Mouse (Mus musculus) myocyte (in vitro differentiated cells): ENCODE measurements around the gene Tmem128. TPM values are rescaled to one million over a fixed set of nuclear protein-coding genes. Genes with fewer than 3 reads are reported as not detected.

ENCODE experiments used
- H3K27me3 ChIP-seq: one replicate; pipeline ENCODE4 v1.6.1; 2011; ENCODE audit not compliant: control insufficient read depth, insufficient read depth, insufficient read length
- H3K36me3 ChIP-seq: one replicate; pipeline ENCODE4 v1.6.1; 2011; ENCODE audit not compliant: control insufficient read depth, insufficient read depth
- H3K4me2 ChIP-seq: one replicate; pipeline ENCODE4 v1.6.1; 2011; ENCODE audit warnings: low read depth, control low read depth
- H3K4me3 ChIP-seq: one replicate; pipeline ENCODE4 v1.5.1; 2011; ENCODE audit warnings: mild to moderate bottlenecking, control low read depth, moderate library complexity
- H3K79me2 ChIP-seq: one replicate; pipeline ENCODE4 v1.6.1; 2011; ENCODE audit not compliant: control insufficient read depth, insufficient read depth
- H3ac ChIP-seq: one replicate; pipeline ENCODE4 v1.6.1; 2011; ENCODE audit not compliant: control insufficient read depth, insufficient read length
- CEBPB ChIP-seq: IDR thresholded peaks from 2 replicates; pipeline ENCODE4 v1.6.1; 2011; ENCODE audit warnings: mild to moderate bottlenecking, moderate library complexity; ENCODE audit not compliant: poor library complexity, insufficient read depth, severe bottlenecking
- E2F4 ChIP-seq: IDR thresholded peaks from one replicate; pipeline ENCODE4 v1.6.1; 2011; ENCODE audit warnings: mild to moderate bottlenecking, control low read depth, moderate library complexity; ENCODE audit not compliant: insufficient read depth
- MAX ChIP-seq: IDR thresholded peaks from one replicate; pipeline ENCODE4 v1.6.1; 2011; ENCODE audit warnings: low read depth, mild to moderate bottlenecking, control low read depth
- MYOD1 ChIP-seq, 3 experiments: IDR thresholded peaks; one replicate each; pipeline ENCODE4 v1.6.1; 2011; ENCODE audit warnings: control low read depth in 2 of 3, low read depth in 2 of 3, mild to moderate bottlenecking in 2 of 3, moderate library complexity in 1 of 3; ENCODE audit not compliant: insufficient read length in 2 of 3, control insufficient read depth in 1 of 3
- MYOG ChIP-seq, 3 experiments: IDR thresholded peaks; one replicate each; pipeline ENCODE4 v1.6.1; 2011; ENCODE audit warnings: control low read depth in 2 of 3, low read depth in 2 of 3, mild to moderate bottlenecking in 2 of 3; ENCODE audit not compliant: insufficient read length in 2 of 3, control insufficient read depth in 1 of 3, insufficient read depth in 1 of 3
- POLR2A ChIP-seq: IDR thresholded peaks from one replicate; pipeline ENCODE4 v1.6.1; 2011; ENCODE audit warnings: low read depth, mild to moderate bottlenecking, control low read depth, moderate library complexity; ENCODE audit not compliant: insufficient read length
- POLR2AphosphoS2 ChIP-seq: IDR thresholded peaks from one replicate; pipeline ENCODE4 v1.6.1; 2011; ENCODE audit warnings: low read depth, control low read depth; ENCODE audit not compliant: insufficient read length
- REST ChIP-seq: IDR thresholded peaks from one replicate; pipeline ENCODE4 v1.6.1; 2011; ENCODE audit warnings: mild to moderate bottlenecking, control low read depth, moderate library complexity; ENCODE audit not compliant: insufficient read depth, insufficient read length
- SRF ChIP-seq: IDR thresholded peaks from one replicate; pipeline ENCODE4 v1.6.1; 2011; ENCODE audit warnings: low read depth; ENCODE audit not compliant: control insufficient read depth, insufficient read length
- TCF12 ChIP-seq: IDR thresholded peaks from one replicate; pipeline ENCODE4 v1.6.1; 2011; ENCODE audit warnings: mild to moderate bottlenecking, control low read depth; ENCODE audit not compliant: poor library complexity, insufficient read depth, severe bottlenecking
- TCF3 ChIP-seq: IDR thresholded peaks from one replicate; pipeline ENCODE4 v1.6.1; 2011; ENCODE audit warnings: low read depth, control low read depth; ENCODE audit not compliant: insufficient read length
- USF1 ChIP-seq: IDR thresholded peaks from one replicate; pipeline ENCODE4 v1.6.1; 2011; ENCODE audit warnings: low read depth, mild to moderate bottlenecking, control low read depth, moderate library complexity
- polyA plus RNA-seq: library from polyadenylated mRNA; unstranded; fragments of >200 nt; fragmentation: generic; extraction: Trizol; gene quantifications from one replicate; pipeline ENCODE4 v1.2.1, GENCODE M21; 2012; ENCODE audit warnings: missing spikeins

The Tmem128 gene
- polyA plus RNA-seq, 1 experiment: 24.0 TPM

GRCm38 (mm10) chr5:38277098-38277866 is 17.3 kb downstream of the Tmem128 start:
- TF ChIP-seq MYOD1 (IDR thresholded peaks at IDR 0.05; ENCODE audit: control insufficient read depth in 1 of 3, insufficient read length in 2 of 3, low read depth in 2 of 3) (peak in 1 of 3 experiments; percentile 23), SRF (no peak), TCF12 (no peak)
- no peak overlapping the region for H3K4me3 ChIP-seq
- no peaks in the 10 kb centered on the region for H3K79me2 ChIP-seq
- H3K36me3 ChIP-seq: no peaks in the 10 kb centered on the region
- no peak overlapping the region for H3ac ChIP-seq
- peaks cover 7% of the 10 kb centered on the region for H3K27me3 ChIP-seq
- no peak overlapping the region for H3K4me2 ChIP-seq

GRCm38 (mm10) chr5:38277936-38278600 is 18.1 kb downstream of the Tmem128 start:
- no peak for TF ChIP-seq REST
- TF ChIP-seq POLR2A: no peak
- TF ChIP-seq MYOG (IDR thresholded peaks at IDR 0.05; ENCODE audit: control insufficient read depth in 1 of 3, insufficient read depth in 1 of 3, insufficient read length in 2 of 3, low read depth in 2 of 3): no peak
- H3K36me3 ChIP-seq: no peaks in the 10 kb centered on the region
- no peaks in the 10 kb centered on the region for H3K79me2 ChIP-seq
- H3ac ChIP-seq: no peak overlapping the region
- H3K27me3 ChIP-seq: peaks cover 7% of the 10 kb centered on the region
- H3K4me2 ChIP-seq: no peak overlapping the region
- no peak overlapping the region for H3K4me3 ChIP-seq

GRCm38 (mm10) chr5:38280075-38280474 is 20.1 kb downstream of the Tmem128 start:
- H3K27me3 ChIP-seq: peaks cover 7% of the 10 kb centered on the region
- no peaks in the 10 kb centered on the region for H3K36me3 ChIP-seq
- H3K79me2 ChIP-seq: no peaks in the 10 kb centered on the region
- no peak overlapping the region for H3ac ChIP-seq
- H3K4me3 ChIP-seq: no peak overlapping the region
- TF ChIP-seq POLR2A (no peak), TCF12 (no peak), SRF (no peak), TCF3 (no peak), REST (no peak), USF1 (no peak), MYOG (IDR thresholded peaks at IDR 0.05; ENCODE audit: control insufficient read depth in 1 of 3, insufficient read depth in 1 of 3, insufficient read length in 2 of 3, low read depth in 2 of 3) (no peak), POLR2AphosphoS2 (no peak), E2F4 (no peak), CEBPB (no peak), MYOD1 (IDR thresholded peaks at IDR 0.05; ENCODE audit: control insufficient read depth in 1 of 3, insufficient read length in 2 of 3, low read depth in 2 of 3) (no peak), MAX (no peak)
- H3K4me2 ChIP-seq: no peak overlapping the region

- TF ChIP-seq E2F4 (no peak), CEBPB (peak; percentile 84), USF1 (peak; percentile 48)
- H3ac ChIP-seq: no peak overlapping the region
- peak overlapping the region; percentile 20 for H3K4me2 ChIP-seq
- no peaks in the 10 kb centered on the region for H3K27me3 ChIP-seq
- H3K79me2 ChIP-seq: no peaks in the 10 kb centered on the region
- no peaks in the 10 kb centered on the region for H3K36me3 ChIP-seq
- no peak overlapping the region for H3K4me3 ChIP-seq
Observed at GRCm38 (mm10) chr5:38285724-38286123, 25.7 kb downstream of the Tmem128 start.

GRCm38 (mm10) chr5:38288476-38288875 is 28.5 kb downstream of the Tmem128 start:
- Histone ChIP-seq H3K4me3 (no peak overlapping the region), H3K27me3 (no peaks in the 10 kb centered on the region), H3K4me2 (no peak overlapping the region), H3K36me3 (no peaks in the 10 kb centered on the region), H3ac (no peak overlapping the region), H3K79me2 (no peaks in the 10 kb centered on the region)
- TF ChIP-seq POLR2A (no peak), CEBPB (no peak), REST (no peak), MYOD1 (IDR thresholded peaks at IDR 0.05; ENCODE audit: control insufficient read depth in 1 of 3, insufficient read length in 2 of 3, low read depth in 2 of 3) (no peak), TCF3 (no peak), MAX (no peak), SRF (no peak), POLR2AphosphoS2 (no peak), E2F4 (no peak), TCF12 (no peak), USF1 (no peak), MYOG (IDR thresholded peaks at IDR 0.05; ENCODE audit: control insufficient read depth in 1 of 3, insufficient read depth in 1 of 3, insufficient read length in 2 of 3, low read depth in 2 of 3) (no peak)
